Mouse (Mus musculus) neural tube, embryonic 14.5 days (tissue): ENCODE data around the gene Eepd1. TPM values are rescaled to one million over a fixed set of nuclear protein-coding genes. Genes with fewer than 3 reads are reported as not detected.
A peak's percentile ranks its signal among the peaks of the same experiment; 100 is the strongest.
"Not testable (repeated sequence)": the region's sequence is repeated elsewhere in the genome, so short reads cannot be mapped to it uniquely, and the experiment has no call there.

Source experiments
- ATAC-seq: fragments of 200-750 bp; cut with Nextera tagmentation; 2 replicates; pipeline ENCODE4 v1.8.0; 2017; ENCODE audit warnings: low read depth, mild to moderate bottlenecking, moderate TSS enrichment, moderate library complexity
- H3K27ac ChIP-seq: fragments of 300-500 bp; sonication (generic); 2 replicates; pipeline ENCODE4 v1.5.1; 2014; ENCODE audit warnings: low read depth, mild to moderate bottlenecking, control low read depth, low read length, moderate library complexity, mixed read lengths
- H3K27me3 ChIP-seq: fragments of 300-500 bp; sonication (generic); 2 replicates; pipeline ENCODE4 v1.6.1; 2014; ENCODE audit warnings: low read length; ENCODE audit not compliant: control insufficient read depth, insufficient read depth
- H3K36me3 ChIP-seq: fragments of 300-500 bp; sonication (generic); 2 replicates; pipeline ENCODE4 v1.6.1; 2014; ENCODE audit warnings: low read length, mixed read lengths; ENCODE audit not compliant: control insufficient read depth, insufficient read depth
- H3K4me1 ChIP-seq: fragments of 300-500 bp; sonication (generic); 2 replicates; pipeline ENCODE4 v1.6.1; 2014; ENCODE audit warnings: low read length; ENCODE audit not compliant: control insufficient read depth, insufficient read depth
- H3K4me2 ChIP-seq: fragments of 300-500 bp; sonication (generic); 2 replicates; pipeline ENCODE4 v1.6.1; 2014; ENCODE audit warnings: mild to moderate bottlenecking, low read depth, low read length, control low read depth
- H3K4me3 ChIP-seq: fragments of 300-500 bp; sonication (generic); 2 replicates; pipeline ENCODE4 v1.5.1; 2014; ENCODE audit warnings: low read depth, low read length, control low read depth, mixed read lengths
- H3K9ac ChIP-seq: fragments of 300-500 bp; sonication (generic); replicated peaks from 2 replicates; pipeline ENCODE4 v1.6.1; 2014; ENCODE audit warnings: low read depth, mild to moderate bottlenecking, control low read depth, low read length, mixed read lengths
- H3K9me3 ChIP-seq: fragments of 300-500 bp; sonication (generic); 2 replicates; pipeline ENCODE4 v1.6.1; 2016; ENCODE audit warnings: low read length; ENCODE audit not compliant: control insufficient read depth
- WGBS: fragments of 180-500 bp; shearing (Covaris S2); extraction: QIAGEN DNeasy Blood & Tissue Kit; methylation state at CpG from one replicate; pipeline ENCODE4 v1.1.7; 2014; 5-methylcytosine and 5-hydroxymethylcytosine counted together
- polyA plus RNA-seq: library from polyadenylated mRNA; unstranded; fragments of >200 nt; fragmentation: Nextera tagmentation; extraction: Ambion mirVana; gene quantifications from 2 replicates; pipeline ENCODE4 v1.2.1, GENCODE M21; 2014

Eepd1 gene
- polyA plus RNA-seq = 11.0 and 19.3 TPM in 2 replicates

DNA sequence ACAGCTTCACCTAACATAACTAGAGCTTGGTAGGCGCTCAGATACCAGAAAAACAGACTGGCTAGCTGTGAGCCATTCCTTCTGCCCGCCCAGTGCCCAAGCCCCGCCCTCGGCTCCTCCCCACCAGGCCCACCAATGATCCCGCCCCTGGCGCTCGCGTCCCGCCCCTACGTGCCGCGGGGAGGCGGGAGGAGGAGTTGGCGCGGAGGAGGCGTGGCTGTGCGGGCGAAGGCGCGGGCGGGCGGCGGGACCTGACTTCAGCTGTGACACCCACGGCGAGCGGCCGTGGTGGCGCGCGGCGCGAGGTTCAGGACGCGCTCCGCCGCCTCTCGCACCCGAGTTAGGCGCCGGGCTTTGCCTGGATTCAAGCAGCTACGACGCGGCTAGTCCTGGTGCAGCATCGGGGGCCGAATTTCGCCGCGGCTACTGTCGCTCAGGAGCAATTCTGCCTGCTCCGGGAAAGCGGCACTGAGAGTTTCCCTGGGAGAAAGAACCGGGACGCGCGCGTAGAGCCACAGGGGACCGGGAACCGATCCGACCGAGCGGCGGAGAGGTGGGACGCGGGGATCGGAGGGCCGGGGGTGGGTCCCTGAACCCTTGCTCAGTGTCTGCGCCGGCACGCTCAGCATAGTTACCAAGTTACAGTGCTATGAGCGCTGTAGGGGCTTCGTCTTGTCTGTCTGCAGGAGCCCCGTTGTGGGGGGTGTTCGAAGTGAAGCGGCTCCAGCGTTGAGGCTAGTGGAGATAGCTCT, at the start of gene Eepd1:
Eepd1 (plus strand) TSS at position 204 of the 752 bp plus-strand sequence.
- Histone ChIP-seq H3K9me3 (no peaks in the 10 kb centered on the region), H3K4me3 (peak within 1 kb of the TSS; percentile 53), H3K36me3 (no peaks in the 10 kb centered on the region), H3K4me1 (0 out of 2 replicates have a peak, but pooled peaks cover 9% of the 10 kb centered on the region), H3K27me3 (no peaks in the 10 kb centered on the region), H3K27ac (peak within 1 kb of the TSS; percentile 55; the same call in 1 of the 2 replicates), H3K4me2 (peak within 1 kb of the TSS; percentile 57), H3K9ac (peak within 1 kb of the TSS; percentile 59)
- peak; percentile 98 for ATAC-seq
- WGBS = under 1% methylated on average over 75 of the region's 75 CpGs

DNA sequence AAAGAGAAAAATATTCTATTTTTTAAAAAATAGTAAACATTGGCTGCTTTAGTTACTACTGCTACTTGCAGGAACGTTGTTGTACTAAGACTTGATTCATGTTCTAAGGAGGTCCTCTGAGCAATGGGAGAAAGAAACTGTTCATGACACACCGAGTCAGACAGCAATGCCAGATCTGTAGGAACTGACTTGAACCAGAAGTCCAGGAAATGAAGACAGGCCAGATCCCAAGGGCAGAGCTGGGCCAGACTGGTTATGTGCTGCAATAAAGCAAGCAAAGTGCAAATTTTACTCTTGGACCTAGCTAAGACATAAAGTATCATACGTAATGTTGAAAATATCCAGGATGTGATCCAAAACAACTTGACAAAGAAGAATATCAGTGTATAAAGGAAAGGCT, 42.5 kb upstream of the Eepd1 start:
- H3K36me3 ChIP-seq = no peaks in the 10 kb centered on the region
- H3K4me2 ChIP-seq = no peak overlapping the region
- no peak overlapping the region for H3K4me3 ChIP-seq
- no peaks in the 10 kb centered on the region for H3K4me1 ChIP-seq
- no peaks in the 10 kb centered on the region for H3K27me3 ChIP-seq
- H3K9me3 ChIP-seq = no peaks in the 10 kb centered on the region
- ATAC-seq = no peak
- H3K9ac ChIP-seq = no peak overlapping the region
- H3K27ac ChIP-seq = no peak overlapping the region
- 90% methylated on average over 3 of the region's 3 CpGs for WGBS

DNA sequence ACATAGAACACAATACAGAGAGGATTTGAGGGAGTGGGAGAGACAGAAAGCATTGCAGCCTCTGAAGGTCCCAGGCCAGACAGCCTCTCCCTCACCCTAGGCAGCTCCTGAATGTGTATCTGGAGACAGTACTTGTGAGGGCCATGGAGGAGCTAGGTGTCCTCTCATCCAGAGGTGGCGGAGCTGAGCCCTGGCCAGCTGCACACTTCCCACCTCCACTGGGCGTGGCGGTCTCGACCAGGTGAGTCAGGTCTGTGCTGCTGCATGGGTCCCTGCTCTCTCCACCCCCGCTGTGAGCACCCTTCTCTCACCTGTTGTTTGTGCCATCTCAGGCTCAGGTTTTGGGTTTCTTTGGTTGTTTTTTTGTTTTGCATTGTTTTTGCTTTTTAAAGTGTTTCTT, 41.3 kb upstream of the Eepd1 start:
- not testable (repeated sequence) for H3K27me3 ChIP-seq, ATAC-seq

DNA sequence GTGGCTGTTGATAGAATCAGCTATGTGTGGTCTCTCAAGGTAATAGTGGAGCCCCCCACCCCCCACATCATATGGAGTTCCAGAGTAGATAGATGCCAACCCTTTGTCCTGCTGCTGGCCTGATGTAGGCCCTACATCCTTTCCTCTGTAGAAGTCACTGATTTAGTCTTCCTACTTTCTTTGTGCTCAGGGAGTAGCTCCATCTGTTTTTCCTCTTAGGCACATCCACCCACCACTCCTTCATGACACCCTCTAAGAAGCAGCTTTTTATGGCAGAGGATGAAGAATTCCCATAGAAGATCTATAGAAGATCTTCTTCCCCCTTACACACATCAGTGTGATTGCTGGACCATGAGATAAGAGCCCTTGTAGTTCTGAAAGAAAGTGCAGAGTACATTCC, 39.3 kb upstream of the Eepd1 start:
- no peaks in the 10 kb centered on the region for H3K9me3 ChIP-seq
- H3K27ac ChIP-seq = no peak overlapping the region
- no peaks in the 10 kb centered on the region for H3K4me1 ChIP-seq
- no peak overlapping the region for H3K4me3 ChIP-seq
- no peak overlapping the region for H3K4me2 ChIP-seq
- ATAC-seq = no peak
- H3K9ac ChIP-seq = no peak overlapping the region
- no peaks in the 10 kb centered on the region for H3K27me3 ChIP-seq
- H3K36me3 ChIP-seq = no peaks in the 10 kb centered on the region

More for the DNA sequence above, 41.3 kb upstream of the Eepd1 start:
- H3K4me2 ChIP-seq, H3K36me3 ChIP-seq, H3K4me3 ChIP-seq, H3K9ac ChIP-seq, H3K4me1 ChIP-seq, H3K9me3 ChIP-seq, H3K27ac ChIP-seq: not testable (repeated sequence)
- WGBS = 97% methylated on average over 2 of the region's 5 CpGs

DNA sequence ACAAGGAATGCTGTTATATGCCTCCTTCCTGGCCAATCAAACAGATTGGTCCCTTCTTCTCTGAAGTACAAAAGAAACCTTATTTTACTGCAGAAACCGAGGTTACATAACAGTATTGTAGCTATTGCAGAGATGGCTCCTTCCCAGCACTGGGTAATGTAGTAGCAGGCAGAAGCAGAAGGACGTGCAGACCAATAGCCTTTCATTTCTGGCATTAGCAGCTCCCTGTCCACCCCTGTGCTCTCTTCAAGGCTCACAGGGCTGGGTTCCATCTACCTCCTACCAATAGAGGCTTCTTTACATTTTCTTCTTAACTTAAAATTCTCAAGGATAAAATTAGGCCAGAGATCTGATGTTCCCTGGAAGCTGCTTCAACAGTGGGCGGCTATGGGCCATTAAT, 38.3 kb upstream of the Eepd1 start:
- no peaks in the 10 kb centered on the region for H3K36me3 ChIP-seq
- H3K4me3 ChIP-seq = no peak overlapping the region
- 83% methylated on average over 3 of the region's 3 CpGs for WGBS
- H3K9ac ChIP-seq = no peak overlapping the region
- H3K27ac ChIP-seq = no peak overlapping the region
- H3K9me3 ChIP-seq = no peaks in the 10 kb centered on the region
- no peak overlapping the region for H3K4me2 ChIP-seq
- ATAC-seq = no peak
- no peaks in the 10 kb centered on the region for H3K27me3 ChIP-seq
- no peaks in the 10 kb centered on the region for H3K4me1 ChIP-seq

DNA sequence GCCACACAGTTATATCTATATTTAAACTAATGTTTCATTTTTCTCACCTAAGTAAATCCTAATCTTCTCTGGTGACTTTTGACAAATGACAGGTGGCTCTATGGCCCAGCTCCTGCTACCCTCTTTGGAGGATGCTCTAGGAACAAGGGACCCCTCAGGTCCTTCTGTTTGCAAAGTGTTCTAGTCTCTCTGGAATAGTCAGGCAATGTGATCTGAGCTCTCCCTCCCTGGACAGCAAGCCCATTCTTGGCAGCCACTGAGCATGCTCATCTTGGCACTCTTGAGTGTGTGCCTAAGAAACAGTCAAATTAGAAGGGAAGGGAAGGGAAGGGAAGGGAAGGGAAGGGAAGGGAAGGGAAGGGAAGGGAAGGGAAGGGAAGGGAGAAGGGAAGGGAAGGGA, 37.8 kb upstream of the Eepd1 start:
- Histone ChIP-seq H3K4me1 (no peaks in the 10 kb centered on the region), H3K9ac (no peak overlapping the region), H3K9me3 (no peaks in the 10 kb centered on the region), H3K4me2 (no peak overlapping the region), H3K36me3 (no peaks in the 10 kb centered on the region), H3K27me3 (no peaks in the 10 kb centered on the region), H3K27ac (no peak overlapping the region), H3K4me3 (no peak overlapping the region)
- ATAC-seq = no peak

DNA sequence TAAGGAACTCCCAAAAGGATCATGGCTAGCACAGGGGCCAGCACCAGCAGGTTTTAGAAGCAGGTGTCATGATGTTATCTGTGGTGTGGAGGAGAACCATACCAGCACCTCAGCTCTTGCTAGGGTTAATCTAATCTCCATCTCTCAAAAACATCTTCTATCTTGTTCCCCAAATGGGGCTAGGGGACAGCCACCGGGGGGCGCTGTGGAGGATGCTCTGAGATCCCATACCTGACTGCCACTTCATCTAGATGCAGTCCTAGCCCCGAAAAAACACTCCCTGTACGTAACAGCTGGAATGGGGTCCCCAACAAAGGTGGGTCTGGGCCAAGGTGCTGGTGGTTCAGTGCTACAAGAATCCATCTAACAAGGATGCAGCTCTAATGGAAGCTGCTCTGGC, 31.0 kb upstream of the Eepd1 start:
- H3K4me2 ChIP-seq = no peak overlapping the region
- ATAC-seq = no peak

DNA sequence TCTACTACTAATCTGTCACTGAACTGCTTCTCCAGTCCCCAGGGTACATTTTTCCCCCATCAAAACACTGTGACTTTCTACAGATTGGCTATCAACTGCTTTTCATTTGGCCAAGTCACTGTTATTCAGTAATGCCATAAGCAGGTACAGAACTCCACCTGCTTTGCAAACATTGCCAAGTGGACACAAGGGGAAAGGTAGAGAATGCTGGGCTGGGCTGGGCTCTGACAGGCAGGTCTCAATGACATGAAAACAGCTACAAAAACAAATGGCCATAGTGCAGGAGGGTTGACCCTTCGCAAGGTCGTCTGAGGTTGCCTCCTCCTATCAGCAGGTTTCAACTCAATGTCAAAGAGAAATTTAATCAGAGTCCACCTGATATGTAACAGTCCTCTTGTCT, 26.3 kb upstream of the Eepd1 start:
- no peaks in the 10 kb centered on the region for H3K36me3 ChIP-seq
- H3K9me3 ChIP-seq = no peaks in the 10 kb centered on the region
- H3K27ac ChIP-seq = no peak overlapping the region
- H3K4me1 ChIP-seq = no peaks in the 10 kb centered on the region
- no peak overlapping the region for H3K4me2 ChIP-seq
- WGBS = 90% methylated on average over 2 of the region's 2 CpGs
- no peak overlapping the region for H3K9ac ChIP-seq
- H3K27me3 ChIP-seq = no peaks in the 10 kb centered on the region
- no peak for ATAC-seq
- H3K4me3 ChIP-seq = no peak overlapping the region

More for the DNA sequence above, 31.0 kb upstream of the Eepd1 start:
- Histone ChIP-seq H3K27me3 (no peaks in the 10 kb centered on the region), H3K9ac (no peak overlapping the region), H3K27ac (no peak overlapping the region), H3K4me3 (no peak overlapping the region), H3K9me3 (no peaks in the 10 kb centered on the region), H3K36me3 (no peaks in the 10 kb centered on the region), H3K4me1 (no peaks in the 10 kb centered on the region)
- 70% methylated on average over 4 of the region's 4 CpGs for WGBS

DNA sequence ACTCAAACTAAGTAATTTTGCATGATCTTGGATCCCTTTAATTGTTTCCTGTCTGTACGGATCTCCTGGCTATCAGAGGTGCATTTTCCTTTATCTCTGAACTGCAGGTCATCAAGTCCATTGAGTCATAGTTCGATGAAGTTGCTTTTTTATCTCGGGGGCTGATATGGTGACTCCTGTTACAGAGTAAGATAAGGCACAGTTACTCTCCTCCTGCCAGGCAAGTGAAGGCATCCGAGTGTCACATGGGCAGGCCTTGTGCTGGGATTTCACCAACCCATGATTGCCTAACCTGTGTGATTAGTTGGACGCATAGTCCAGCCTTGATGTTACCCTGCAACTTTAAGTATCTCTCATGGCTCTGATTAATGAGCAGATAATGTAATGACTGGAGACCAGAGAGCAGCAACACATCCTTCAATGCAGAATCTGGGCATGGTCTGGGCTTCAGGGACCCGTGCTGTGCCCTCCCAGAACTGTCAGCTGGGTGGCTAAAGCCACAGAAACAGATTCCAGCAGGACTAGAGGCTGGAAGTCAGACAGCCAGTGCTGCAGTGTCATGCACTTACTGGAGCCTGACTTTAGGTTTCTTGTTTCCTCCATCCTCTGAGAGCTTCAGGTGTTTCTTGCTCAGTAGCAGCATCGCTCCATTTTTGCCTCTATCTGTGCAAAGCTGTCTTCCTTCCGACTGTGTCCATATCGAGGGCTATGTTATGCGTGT, 20.4 kb upstream of the Eepd1 start:
- no peak overlapping the region for H3K9ac ChIP-seq
- 90% methylated on average over 10 of the region's 10 CpGs for WGBS
- no peak for ATAC-seq
- no peaks in the 10 kb centered on the region for H3K27me3 ChIP-seq
- H3K4me2 ChIP-seq = no peak overlapping the region
- H3K36me3 ChIP-seq = no peaks in the 10 kb centered on the region
- H3K4me1 ChIP-seq = no peaks in the 10 kb centered on the region
- H3K4me3 ChIP-seq = no peak overlapping the region
- H3K27ac ChIP-seq = no peak overlapping the region
- no peaks in the 10 kb centered on the region for H3K9me3 ChIP-seq
